Mouse (Mus musculus): ENCODE data around the gene Akr1c19.

The Akr1c19 gene

DNA sequence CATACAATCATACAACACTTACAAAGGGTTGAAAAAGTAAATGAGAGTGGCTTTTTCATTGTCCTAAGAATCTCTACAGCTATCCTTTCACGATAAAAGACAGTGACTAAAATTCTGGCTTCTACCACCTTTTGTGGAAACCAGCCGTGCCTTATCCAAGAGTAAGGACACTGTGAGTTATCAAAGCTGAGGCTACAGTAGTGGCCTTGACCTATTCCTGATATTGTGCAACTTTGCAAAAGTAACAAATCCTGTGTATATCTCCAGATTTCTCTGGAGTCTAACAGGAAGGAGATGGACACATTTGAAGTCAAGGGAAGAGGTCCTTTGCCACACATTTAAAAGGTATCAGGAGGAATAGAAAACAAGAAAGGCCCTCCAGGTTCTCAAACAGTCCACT, 49.0 kb downstream of the Akr1c19 start:
- no peak for DNase-seq

GRCm38 (mm10) chr13:4279284-4279683, 50.8 kb downstream of the Akr1c19 start, which contains the start of gene Akr1c12:
Gene Akr1c12 (minus strand): TSS chr13:4279433.
- no peak for DNase-seq

GRCm38 (mm10) chr13:4281471-4282412, 53.2 kb downstream of the Akr1c19 start:
- no peak for DNase-seq

DNA sequence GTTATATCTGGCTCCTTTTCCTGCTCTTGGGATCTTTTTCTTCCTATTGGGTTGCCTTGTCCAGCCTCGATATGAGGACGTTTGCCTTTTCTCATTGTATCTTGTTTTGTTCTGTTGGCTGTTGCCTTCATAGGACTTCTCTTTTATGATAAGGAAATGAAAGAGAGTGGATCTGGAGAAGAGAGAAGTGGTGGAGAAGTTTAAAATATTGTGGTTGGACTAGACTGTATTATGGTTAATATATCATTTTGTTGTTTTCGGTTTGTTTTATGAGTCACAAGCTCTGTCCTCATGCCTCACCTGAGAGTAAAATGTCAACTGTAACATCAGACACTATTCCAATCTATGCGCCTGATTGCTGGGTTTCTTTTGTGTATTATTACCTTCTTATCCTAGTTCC, 68.5 kb downstream of the Akr1c19 start:
- DNase-seq, result no peak
